ENCODE assay signal across 25 mouse cellular contexts in the genomic region with DNA sequence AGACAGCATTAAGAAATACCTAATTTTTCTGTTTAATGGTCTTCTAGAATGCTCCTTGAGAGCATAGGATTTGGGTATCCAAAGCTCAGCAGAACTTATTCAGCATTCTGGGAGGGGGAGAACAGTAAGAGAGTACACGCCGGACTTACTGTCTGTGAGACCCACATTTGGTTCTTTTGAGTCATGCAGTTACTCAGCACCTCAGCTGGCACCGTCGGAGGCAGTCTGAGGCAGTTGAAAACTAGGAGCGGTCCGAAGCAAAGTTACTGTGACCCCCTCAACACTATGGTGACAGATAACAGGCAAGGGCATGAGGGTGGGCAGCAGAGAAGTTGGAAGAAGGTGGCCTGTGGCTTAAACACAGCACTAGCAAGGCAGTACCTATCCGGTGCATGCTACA. TPM values are rescaled to one million over a fixed set of nuclear protein-coding genes. Genes with fewer than 3 reads are reported as not detected.
DNase-seq lines count a peak whose midpoint lies in the region; ATAC-seq and TF ChIP-seq lines count a peak whose summit lies in the region.
"Had no signal": no experiment of that assay in that cellular context is flagged by ENCODE, and none has a peak within 500 bp of the region (broad histone marks: within the 10 kb centered on the region; RNA-seq: fewer than 3 reads in every experiment).

No protein-coding gene starts in this region.

- ATAC-seq in midbrain, postnatal 0 days (ENCODE audit: low FRiP score), result no peak
- no peak for ATAC-seq in midbrain, embryonic 14.5 days (ENCODE audit: low FRiP score, low TSS enrichment)
- ATAC-seq: CD4-positive, CD25-positive, alpha-beta regulatory T cell, adult 4 months; forebrain, embryonic 14.5 days; hindbrain, embryonic 16.5 days; intestine, embryonic 15.5 days had no signal

- no peaks in the 10 kb centered on the region for H3K27me3 ChIP-seq in heart, embryonic 10.5 days (ENCODE audit: insufficient read depth, poor library complexity, severe bottlenecking)
- no peaks in the 10 kb centered on the region for H3K27me3 ChIP-seq in midbrain, postnatal 0 days (ENCODE audit: insufficient read depth, low read length)
- no peaks in the 10 kb centered on the region for H3K27me3 ChIP-seq in midbrain, embryonic 14.5 days (ENCODE audit: control insufficient read depth, insufficient read depth, low read length)
- H3K27me3 ChIP-seq in hindbrain, embryonic 10.5 days (ENCODE audit: insufficient read depth, poor library complexity, severe bottlenecking), result no peaks in the 10 kb centered on the region
- H3K27me3 ChIP-seq: heart, embryonic 13.5 days; hindbrain, embryonic 13.5 days; intestine, embryonic 15.5 days had no signal

- no peak for TF ChIP-seq POLR2A in embryonic fibroblast, embryonic 13.5 days (IDR thresholded peaks at IDR 0.05; ENCODE audit: low read depth, low read length)

- peaks cover 4% of the 10 kb centered on the region for H3K36me3 ChIP-seq in heart, embryonic 10.5 days
- H3K36me3 ChIP-seq in midbrain, postnatal 0 days (ENCODE audit: insufficient read depth, low read length), result 0 out of 2 replicates have a peak, but pooled peaks cover 3% of the 10 kb centered on the region
- peaks cover 14% of the 10 kb centered on the region for H3K36me3 ChIP-seq in midbrain, embryonic 14.5 days (ENCODE audit: control insufficient read depth, insufficient read depth, low read length)
- peaks cover 27% of the 10 kb centered on the region for H3K36me3 ChIP-seq in hindbrain, embryonic 10.5 days
- H3K36me3 ChIP-seq: intestine, embryonic 15.5 days had no signal

- no peak for DNase-seq in heart, embryonic 10.5 days (ENCODE audit: low spot score)
- no peak for DNase-seq in heart, adult 18-20 months
- DNase-seq in midbrain, postnatal 0 days (ENCODE audit: low spot score), result no peak
- no peak for DNase-seq in midbrain, embryonic 14.5 days
- DNase-seq in NIH3T3 (ENCODE audit: low read depth), result peak; percentile 43
- DNase-seq in adrenal gland, postnatal 14 days, result no peak
- no peak for DNase-seq in hindbrain, embryonic 10.5 days (ENCODE audit: low spot score)
- DNase-seq: adrenal gland, adult 8-10 months; adrenal gland, postnatal 36 days; cerebellum, adult 18-20 months; cerebellum, adult 9-10 months; cerebellum, postnatal 14 days; forebrain, postnatal 0 days; gastrocnemius, postnatal 10 days; gastrocnemius, postnatal 36 days; heart, postnatal 14 days had no signal

- no peak overlapping the region for H3K4me2 ChIP-seq in midbrain, postnatal 0 days (ENCODE audit: low read depth, low read length, poor library complexity, severe bottlenecking)
- H3K4me2 ChIP-seq in midbrain, embryonic 14.5 days (ENCODE audit: low read length), result no peak overlapping the region
- H3K4me2 ChIP-seq: heart, embryonic 13.5 days; hindbrain, embryonic 13.5 days; intestine, embryonic 15.5 days had no signal

- no peak overlapping the region for H3K4me3 ChIP-seq in heart, embryonic 10.5 days
- H3K4me3 ChIP-seq in midbrain, postnatal 0 days (ENCODE audit: low read depth, low read length), result no peak overlapping the region
- no peak overlapping the region for H3K4me3 ChIP-seq in midbrain, embryonic 14.5 days (replicated peaks; ENCODE audit: low read depth, low read length)
- H3K4me3 ChIP-seq in embryonic fibroblast, embryonic 13.5 days (ENCODE audit: insufficient read depth, low read length), result no peak overlapping the region
- no peak overlapping the region for H3K4me3 ChIP-seq in hindbrain, embryonic 10.5 days
- H3K4me3 ChIP-seq: heart, embryonic 13.5 days; hindbrain, embryonic 13.5 days; intestine, embryonic 15.5 days had no signal

- WGBS in heart, embryonic 10.5 days, result 77% methylated on average over 7 of the region's 7 CpGs
- WGBS in midbrain, postnatal 0 days, result 87% methylated on average over 7 of the region's 7 CpGs
- 89% methylated on average over 7 of the region's 7 CpGs for WGBS in midbrain, embryonic 14.5 days
- 90% methylated on average over 7 of the region's 7 CpGs for WGBS in hindbrain, embryonic 10.5 days

- H3K27ac ChIP-seq in heart, embryonic 10.5 days, result peak overlapping the region; percentile 22
- H3K27ac ChIP-seq in midbrain, postnatal 0 days (ENCODE audit: low read depth, low read length), result 0 out of 2 replicates have a peak overlapping the region, but pooled peaks have one; percentile 28
- no peak overlapping the region for H3K27ac ChIP-seq in midbrain, embryonic 14.5 days (replicated peaks; ENCODE audit: low read depth, low read length)
- H3K27ac ChIP-seq in embryonic fibroblast, embryonic 13.5 days (ENCODE audit: insufficient read depth, low read length), result peak overlapping the region; percentile 59
- no peak overlapping the region for H3K27ac ChIP-seq in hindbrain, embryonic 10.5 days
- H3K27ac ChIP-seq: heart, embryonic 13.5 days; hindbrain, embryonic 13.5 days; intestine, embryonic 15.5 days had no signal

- TF ChIP-seq CTCF in midbrain, postnatal 0 days (IDR thresholded peaks at IDR 0.05), result no peak
- TF ChIP-seq CTCF in embryonic fibroblast, embryonic 13.5 days (IDR thresholded peaks at IDR 0.05; ENCODE audit: borderline replicate concordance, insufficient read depth, low read length), result no peak

- no peak overlapping the region for H3K9ac ChIP-seq in midbrain, postnatal 0 days (replicated peaks; ENCODE audit: low read length, poor library complexity, severe bottlenecking)
- H3K9ac ChIP-seq in midbrain, embryonic 14.5 days (replicated peaks; ENCODE audit: low read length), result no peak overlapping the region
- H3K9ac ChIP-seq: forebrain, postnatal 0 days; heart, embryonic 13.5 days; hindbrain, embryonic 13.5 days; intestine, embryonic 15.5 days had no signal

- H3K4me1 ChIP-seq in heart, embryonic 10.5 days, result peaks cover 27% of the 10 kb centered on the region
- H3K4me1 ChIP-seq in midbrain, postnatal 0 days (ENCODE audit: insufficient read depth, low read length), result no peaks in the 10 kb centered on the region
- no peaks in the 10 kb centered on the region for H3K4me1 ChIP-seq in midbrain, embryonic 14.5 days (ENCODE audit: control insufficient read depth, insufficient read depth, low read length)
- H3K4me1 ChIP-seq in embryonic fibroblast, embryonic 13.5 days (ENCODE audit: control insufficient read depth, insufficient read depth, low read length), result no peaks in the 10 kb centered on the region; the same call in 1 of the 2 replicates
- H3K4me1 ChIP-seq in hindbrain, embryonic 10.5 days (replicated peaks), result peaks cover 5% of the 10 kb centered on the region; the same call in 1 of the 2 replicates
- H3K4me1 ChIP-seq: intestine, embryonic 15.5 days had no signal

- no peaks in the 10 kb centered on the region for H3K9me3 ChIP-seq in heart, embryonic 10.5 days
- H3K9me3 ChIP-seq in midbrain, postnatal 0 days (ENCODE audit: low read length), result no peaks in the 10 kb centered on the region
- H3K9me3 ChIP-seq in midbrain, embryonic 14.5 days (ENCODE audit: control insufficient read depth, low read length), result no peaks in the 10 kb centered on the region
- H3K9me3 ChIP-seq in hindbrain, embryonic 10.5 days, result no peaks in the 10 kb centered on the region
- H3K9me3 ChIP-seq: heart, embryonic 13.5 days; hindbrain, embryonic 13.5 days; intestine, embryonic 15.5 days had no signal

RNA-seq across cellular contexts. Expression of gene Tbpl1, which starts 34.9 kb away (rescaled TPM):
- polyA plus RNA-seq in heart, embryonic 10.5 days (2016; fragmentation: Nextera tagmentation; extraction: Ambion mirVana), result 46.8 and 58.0 TPM in 2 replicates
- total RNA-seq in heart, adult 18-20 months (2021), result 10 to 100 TPM; 20.1 to 20.4 TPM
- total RNA-seq in midbrain, postnatal 0 days (2014; rRNA removed), result 36.6 and 47.6 TPM in 2 replicates
- polyA plus RNA-seq in midbrain, postnatal 0 days (2015; fragmentation: Nextera tagmentation; extraction: Ambion mirVana), result 61.5 and 62.2 TPM in 2 replicates
- 97.8 and 115 TPM in 2 replicates for polyA plus RNA-seq in midbrain, embryonic 14.5 days (2014; fragmentation: Nextera tagmentation; extraction: Ambion mirVana)
- 53.2 and 54.7 TPM in 2 replicates for polyA plus RNA-seq in embryonic fibroblast, embryonic 13.5 days (2011; ENCODE audit: insufficient read length, low read depth, missing spikeins)
- total RNA-seq in adrenal gland, postnatal 14 days (2021), result 27.2 and 30.6 TPM in 2 replicates
- polyA plus RNA-seq in hindbrain, embryonic 10.5 days (2016; fragmentation: Nextera tagmentation; extraction: Ambion mirVana), result 98.9 and 100 TPM in 2 replicates

RNA-seq across cellular contexts. Expression of gene Slc2a12, which starts 52.1 kb away (rescaled TPM):
- 1.2 and 2.4 TPM in 2 replicates for polyA plus RNA-seq in heart, embryonic 10.5 days (2016; fragmentation: Nextera tagmentation; extraction: Ambion mirVana)
- total RNA-seq in heart, adult 18-20 months (2021), result 10 to 100 TPM; 15.0 to 22.8 TPM
- 7.2 and 7.8 TPM in 2 replicates for total RNA-seq in midbrain, postnatal 0 days (2014; rRNA removed)
- polyA plus RNA-seq in midbrain, postnatal 0 days (2015; fragmentation: Nextera tagmentation; extraction: Ambion mirVana), result 5.8 and 6.0 TPM in 2 replicates
- 1.2 and 4.6 TPM in 2 replicates for polyA plus RNA-seq in midbrain, embryonic 14.5 days (2014; fragmentation: Nextera tagmentation; extraction: Ambion mirVana)
- polyA plus RNA-seq in embryonic fibroblast, embryonic 13.5 days (2011; ENCODE audit: insufficient read length, low read depth, missing spikeins), result 0.35 and 1.5 TPM in 2 replicates
- 1.9 and 2.3 TPM in 2 replicates for total RNA-seq in adrenal gland, postnatal 14 days (2021)
- polyA plus RNA-seq in hindbrain, embryonic 10.5 days (2016; fragmentation: Nextera tagmentation; extraction: Ambion mirVana), result 1.9 and 2.0 TPM in 2 replicates
- total RNA-seq: granulocyte monocyte progenitor cell, adult 5-6 weeks had no signal
- polyA plus RNA-seq: C2C12; CD4-positive, CD25-positive, alpha-beta regulatory T cell, adult 4 months had no signal

Comparison
In these comparisons a context has a peak if more than half of its experiments do, and no peak if none do; other contexts are left out.
1. H3K27ac ChIP-seq: peak in heart, embryonic 10.5 days (single experiment), midbrain, postnatal 0 days (single experiment) and embryonic fibroblast, embryonic 13.5 days (single experiment); none in midbrain, embryonic 14.5 days (single experiment) and hindbrain, embryonic 10.5 days (single experiment).